Mouse (Mus musculus) pancreas, adult 10 weeks (tissue): ENCODE measurements around the gene Tpo. TPM values are rescaled to one million over a fixed set of nuclear protein-coding genes. Genes with fewer than 3 reads are reported as not detected.

Source experiments
- polyA plus RNA-seq: library from polyadenylated mRNA; stranded (reverse); fragments of 350-450 nt; fragmentation: Illumina TruSeq; extraction: RNeasy Lipid Tissue Mini Kit (QIAGEN cat#74804); gene quantifications from one replicate; pipeline ENCODE4 v1.2.3, GENCODE M21; 2015; ENCODE audit warnings: low read depth, low replicate concordance; ENCODE audit not compliant: insufficient read depth

The Tpo gene
- not detected for polyA plus RNA-seq

DNA sequence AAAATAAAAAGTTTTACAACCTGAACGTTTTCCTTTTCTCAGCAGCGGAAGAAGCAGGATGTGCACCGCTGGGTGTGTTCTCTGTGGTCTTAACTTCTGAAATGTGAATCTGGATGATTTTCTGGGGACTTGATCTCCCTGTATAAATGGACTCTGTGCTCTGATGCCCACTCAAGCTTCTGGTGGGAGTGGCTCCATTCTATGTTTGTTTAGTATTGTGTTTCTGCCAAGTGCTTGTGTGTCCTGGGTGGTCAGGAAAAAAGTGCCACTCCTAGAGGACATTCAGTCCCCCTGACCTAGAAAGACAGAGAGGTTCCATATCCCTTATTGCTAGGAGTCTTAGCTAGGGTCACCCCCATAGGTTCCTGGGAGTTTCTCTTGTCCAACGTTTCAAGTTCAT lies at the start of gene Tpo:
Gene Tpo, minus strand, starts transcription at position 101 of the 400 bp plus-strand sequence.

Other genes with a start within 250 kb of the Tpo start
- gene Pxdn, start 195.0 kb downstream of the Tpo start, polyA plus RNA-seq, result 8.0 TPM
- gene Sntg2, start 240.8 kb upstream of the Tpo start, polyA plus RNA-seq, result not detected